Mouse (Mus musculus) left cerebral cortex, postnatal 14 days (tissue): ENCODE data around the gene Rab7b. TPM values are rescaled to one million over a fixed set of nuclear protein-coding genes. Genes with fewer than 3 reads are reported as not detected.

Source experiments
- DNase-seq, 2 experiments: peaks; one replicate each; pipeline ENCODE4 v3.0.0; 2021 to 2022; ENCODE audit warnings: low spot score in 2 of 2, mixed read lengths in 1 of 2
- intact Hi-C: fragments of 180-260 bp; cut with DNase I; formaldehyde crosslinking; loops from one replicate; pipeline ENCODE4 v1.15.1; 2025
- long read RNA-seq, 2 experiments: library from polyadenylated mRNA; stranded (forward); transcript quantifications; one replicate each; pipeline ENCODE4 v2.0.0; 2021
- total RNA-seq, 2 experiments: library from RNA; stranded (reverse); gene quantifications; 2 replicates each; pipeline ENCODE4 v1.2.3; 2021

Gene Rab7b
- total RNA-seq, result 1 to 10 TPM; 2.7 to 3.8 TPM
- long read RNA-seq, experiment 1, partial matches to known transcripts, result 1 of 8 reads
- long read RNA-seq, experiment 1, other reads (novel, unspliced or antisense), result 4 of 8 reads
- long read RNA-seq, experiment 2, full-length matches to known transcripts, result 1 of 1 reads
- long read RNA-seq, experiment 2, partial matches to known transcripts, result 0 of 1 reads
- long read RNA-seq, experiment 2, other reads (novel, unspliced or antisense), result 0 of 1 reads

DNA sequence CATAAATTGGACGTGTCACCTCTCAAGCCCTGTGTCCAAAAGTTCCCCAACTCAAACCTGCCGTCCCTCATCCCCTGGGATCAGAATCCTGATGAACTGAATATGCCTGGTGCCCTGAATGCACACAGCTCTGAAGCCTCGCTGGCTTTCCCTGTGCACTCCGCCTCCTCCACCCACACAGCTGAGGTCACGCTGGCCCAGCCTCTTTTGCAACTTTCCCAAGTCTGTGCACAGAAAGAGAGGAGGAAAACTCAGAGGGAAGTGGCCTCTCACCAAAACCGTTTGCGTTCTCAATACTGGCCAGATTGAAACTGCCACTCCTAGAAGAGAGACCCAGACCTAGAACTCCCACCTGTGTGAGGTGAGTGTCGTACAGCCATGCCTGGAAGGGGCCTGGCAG is at the start of gene Rab7b:
TSS of gene Rab7b (plus strand) at position 221 of the 400 bp plus-strand sequence.
- intact Hi-C loops, result no loop called here
- no peak for DNase-seq

DNA sequence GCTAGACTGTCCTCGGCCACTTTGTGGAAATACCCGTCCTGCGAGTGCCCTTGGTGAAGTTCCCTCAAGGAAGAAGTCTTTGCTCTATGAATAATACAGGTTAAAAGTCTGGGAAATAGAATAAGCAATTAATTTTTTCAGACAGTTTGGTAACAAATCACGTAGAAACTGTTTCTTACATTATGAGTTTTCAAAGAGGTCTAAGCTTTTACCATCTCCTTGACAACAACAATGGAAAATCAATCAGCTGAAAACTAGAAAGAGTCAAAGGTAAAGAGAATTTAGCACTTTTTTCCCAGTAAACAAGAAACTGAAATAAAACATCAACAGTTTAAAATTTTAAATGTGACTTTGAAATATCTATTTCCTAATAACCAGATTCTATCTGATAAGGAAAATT is 48.4 kb upstream of the Rab7b start:
- no peak for DNase-seq
- intact Hi-C loops, result no loop called here

DNA sequence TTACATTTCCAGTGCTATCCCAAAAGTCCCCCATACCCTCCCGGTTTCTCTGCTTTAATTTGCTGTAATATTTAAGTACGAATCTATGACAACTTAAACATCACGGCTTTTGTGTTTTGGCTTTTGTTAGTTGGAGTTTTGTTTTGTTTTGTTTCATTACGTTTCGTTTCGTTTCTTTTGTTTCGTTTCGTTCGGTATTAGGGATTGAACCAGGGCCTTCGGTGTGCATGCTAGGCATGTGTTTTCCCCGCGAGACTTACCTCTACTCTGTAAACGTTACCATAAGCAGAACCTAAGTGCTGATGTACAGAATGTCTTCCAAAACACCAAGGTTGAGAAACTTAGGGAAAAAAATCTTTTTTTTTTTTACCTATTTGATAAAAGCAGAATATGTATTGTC is 46.9 kb upstream of the Rab7b start:
- no peak for DNase-seq
- intact Hi-C loops, result no loop called here

DNA sequence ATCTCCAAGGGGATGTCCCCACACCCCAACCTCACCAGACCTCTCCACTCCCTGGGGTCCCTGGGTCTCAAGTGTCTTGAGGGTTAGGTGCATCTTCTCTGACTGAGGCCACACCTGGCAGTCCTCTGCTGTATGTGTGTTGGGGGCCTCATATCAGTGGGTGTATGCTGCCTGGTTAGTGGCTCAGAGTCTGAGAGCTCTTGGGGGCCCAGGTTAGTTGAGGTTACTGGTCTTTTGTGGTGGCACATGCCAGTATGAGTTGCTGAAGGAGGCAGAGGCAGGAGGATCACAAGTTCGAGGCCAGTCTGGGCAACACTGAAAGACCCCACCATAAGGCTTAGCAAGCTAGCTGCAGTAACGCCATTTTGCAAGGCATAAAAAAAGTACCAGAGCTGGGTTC is 46.2 kb upstream of the Rab7b start:
- intact Hi-C loops, result no loop called here
- no peak for DNase-seq

DNA sequence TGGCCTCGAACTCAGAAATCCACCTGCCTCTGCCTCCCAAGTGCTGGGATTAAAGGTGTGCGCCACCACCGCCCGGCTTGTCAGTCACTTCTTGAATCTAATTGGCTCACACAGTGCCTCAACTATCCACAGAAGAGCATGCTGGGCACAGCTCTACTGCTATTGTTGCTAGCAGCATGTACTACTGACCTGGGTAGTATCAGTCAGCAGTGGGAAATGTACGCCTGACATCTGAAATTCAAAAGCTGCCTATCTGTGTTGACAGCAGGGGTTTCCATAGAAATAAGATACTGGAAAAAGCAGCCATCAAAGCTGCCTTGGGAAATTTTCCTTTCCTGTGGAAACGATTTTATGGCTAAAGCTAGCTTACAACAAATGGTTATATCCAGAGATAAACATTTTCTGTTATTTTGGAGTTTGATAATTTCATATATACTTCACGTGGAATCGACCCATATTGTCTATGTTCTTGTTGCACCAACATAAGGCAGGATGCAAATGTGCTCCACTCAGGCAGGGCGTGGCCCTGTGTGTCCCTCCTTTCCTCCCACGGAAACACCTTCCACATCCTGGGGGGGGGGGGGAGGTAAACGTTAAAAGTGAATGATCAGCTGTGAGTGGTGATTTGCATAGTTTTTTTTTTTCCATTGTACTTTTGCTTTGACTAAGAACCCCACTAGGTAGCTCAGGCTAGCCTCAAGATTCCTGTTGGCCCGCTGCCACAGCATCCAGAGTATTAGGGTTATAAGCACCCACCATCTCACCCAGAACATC is 35.6 kb upstream of the Rab7b start:
- DNase-seq, result no peak
- intact Hi-C loops, result no loop called here

DNA sequence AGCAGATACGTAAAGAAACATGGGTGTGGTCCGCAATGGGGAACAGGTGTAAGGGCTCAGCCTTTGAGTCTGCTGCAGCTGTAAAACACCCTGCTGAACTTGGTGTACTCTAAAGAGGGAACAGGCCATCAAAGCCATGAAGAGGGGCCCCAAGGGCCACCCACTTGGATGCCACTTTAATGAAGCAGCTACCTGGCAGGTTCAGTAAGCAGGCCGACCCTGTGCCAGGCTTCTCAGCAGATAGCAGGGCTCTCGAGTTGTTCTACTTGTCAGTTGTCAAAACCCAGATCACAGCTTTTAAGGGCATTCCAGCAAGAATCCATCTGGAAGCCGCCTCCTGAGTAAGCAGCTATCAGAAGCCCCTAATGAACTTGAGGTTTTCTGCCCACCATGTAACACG is 32.9 kb upstream of the Rab7b start:
- DNase-seq, result no peak
- intact Hi-C loops, result loop anchor here (5.0 kb wide), 1 partner anchor 108 kb away; no protein-coding TSS in a partner anchor

DNA sequence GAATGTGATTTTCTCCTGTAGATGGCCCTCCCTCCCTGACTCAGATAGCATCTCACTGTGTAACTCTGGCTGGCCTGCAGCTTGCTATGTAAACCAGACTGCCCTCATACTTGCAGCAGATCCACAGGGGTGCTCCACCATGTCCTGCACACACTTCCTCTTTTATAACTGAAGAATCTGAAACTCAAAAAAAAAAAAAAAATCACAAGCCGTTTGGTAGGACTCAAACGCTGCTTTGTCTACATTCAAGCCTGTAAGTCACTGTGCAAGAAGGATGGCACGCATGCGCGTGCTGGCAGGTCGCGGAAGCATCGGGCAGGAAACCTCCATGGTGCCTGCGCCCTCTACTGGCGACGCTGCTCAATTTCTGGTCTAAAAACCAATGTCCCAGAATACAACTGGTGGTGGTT is 30.5 kb upstream of the Rab7b start:
- peak; percentile 95 to 97 for DNase-seq
- intact Hi-C loops, result loop anchor here (5.0 kb wide), 1 partner anchor 111 kb away; no protein-coding TSS in a partner anchor

DNA sequence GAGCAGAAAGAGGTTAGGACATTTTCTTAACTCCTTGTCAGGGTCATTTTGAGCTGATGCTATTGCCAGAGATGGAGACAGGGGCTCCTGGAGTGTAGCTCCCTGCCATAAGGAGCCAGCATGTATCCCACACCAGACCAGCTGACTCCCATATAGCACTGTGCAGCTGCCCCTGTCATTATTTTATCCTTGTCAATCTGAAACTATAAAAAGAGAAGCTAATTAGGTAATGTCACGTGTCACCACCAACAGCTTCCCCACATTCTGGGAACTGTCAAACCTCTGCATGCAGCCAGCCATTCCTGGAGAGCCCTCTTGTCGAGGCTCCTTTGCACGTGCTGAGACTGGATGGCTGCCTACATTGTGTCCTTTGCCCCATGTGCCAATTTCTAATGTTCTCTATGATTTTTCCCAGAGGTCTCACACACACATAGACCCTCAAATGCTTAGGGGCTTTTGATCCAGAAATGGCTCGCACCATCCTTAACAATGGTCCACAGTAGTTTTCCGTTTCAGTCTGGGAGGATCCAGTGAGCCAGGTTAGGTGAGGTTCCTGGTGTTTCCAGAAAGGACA is 28.9 kb upstream of the Rab7b start:
- intact Hi-C loops, result loop anchor here (5.0 kb wide), 1 partner anchor 112 kb away; no protein-coding TSS in a partner anchor

DNA sequence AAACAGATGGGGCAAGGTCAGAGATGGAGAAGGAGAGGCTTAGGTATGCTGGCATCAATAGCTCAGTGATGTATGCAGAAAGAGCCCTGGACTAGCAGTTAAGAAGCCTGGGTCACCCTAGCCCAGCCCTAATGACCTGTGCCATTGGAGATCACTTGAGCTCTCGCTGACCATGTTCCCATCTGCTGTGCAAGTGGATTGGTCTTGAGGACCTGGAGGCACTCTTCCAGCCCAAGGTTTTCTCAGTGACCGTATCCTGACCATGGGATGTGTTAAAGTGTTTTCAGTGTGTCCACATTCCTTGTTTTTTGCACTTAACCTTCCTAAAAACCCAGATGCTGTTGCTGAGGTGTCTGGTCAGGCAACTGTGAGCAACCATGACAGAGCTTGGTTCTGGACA is 28.2 kb upstream of the Rab7b start:
- intact Hi-C loops, result no loop called here
- DNase-seq, result no peak

More for the DNA sequence above, 28.9 kb upstream of the Rab7b start:
- DNase-seq, result peak in 1 of 2 experiments; percentile 25

DNA sequence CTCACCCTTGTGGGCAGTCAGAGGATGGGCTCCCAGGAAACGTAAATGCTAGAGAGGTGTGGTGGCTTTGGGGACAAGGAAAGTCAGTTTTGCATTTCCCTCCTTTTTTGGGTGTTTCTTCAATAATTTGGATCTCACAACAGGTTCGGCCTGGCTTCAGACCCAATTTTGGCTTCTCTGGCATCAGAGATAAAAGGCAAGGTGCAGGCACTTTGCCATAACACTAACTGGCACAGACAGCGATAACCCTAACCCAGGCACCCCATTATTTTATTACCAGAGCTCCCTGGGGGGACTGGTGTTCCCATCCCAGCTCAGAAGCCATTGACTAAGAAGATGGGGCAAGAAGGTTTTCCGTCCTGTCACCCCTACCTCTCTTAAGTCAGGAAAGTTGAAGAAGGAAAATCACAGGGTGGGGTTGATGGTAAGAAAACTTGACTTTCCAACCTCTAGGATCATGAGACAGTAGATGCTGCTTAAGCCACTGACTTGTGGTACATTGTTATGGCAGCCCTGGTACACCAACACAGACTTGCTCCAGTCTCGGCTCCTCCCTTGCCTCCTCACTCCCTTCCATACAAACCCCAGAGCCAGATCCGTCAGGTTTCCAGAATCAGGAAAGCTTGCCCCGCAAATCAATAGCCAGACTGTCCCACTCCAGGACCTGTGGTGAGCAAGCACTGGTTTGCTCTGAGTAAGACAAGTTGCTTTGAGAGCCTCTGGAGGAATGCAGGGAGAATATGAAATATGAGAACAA is 27.6 kb upstream of the Rab7b start:
- intact Hi-C loops, result no loop called here

DNA sequence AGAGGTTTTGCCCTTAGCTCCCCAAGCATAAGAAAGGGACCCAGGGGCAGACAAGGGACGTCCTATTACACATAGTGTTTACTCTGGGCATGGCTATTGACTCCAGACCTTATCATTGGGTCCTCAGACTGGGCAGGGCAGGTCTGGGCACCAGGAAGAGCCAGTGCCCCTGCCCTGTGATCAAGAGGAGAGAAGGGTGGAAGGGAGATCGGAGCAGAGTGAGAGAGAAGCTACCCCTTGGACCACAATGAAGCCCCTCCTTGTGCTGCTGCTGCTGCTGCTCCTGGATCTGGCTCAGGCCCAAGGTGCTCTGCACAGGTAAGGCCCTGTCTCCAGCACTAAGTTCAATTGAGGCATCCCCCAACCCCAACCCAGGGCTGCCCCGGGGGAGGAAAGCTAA is 26.7 kb upstream of the Rab7b start:
- DNase-seq, result no peak
- intact Hi-C loops, result no loop called here

More for the DNA sequence above, 27.6 kb upstream of the Rab7b start:
- DNase-seq, result no peak

DNA sequence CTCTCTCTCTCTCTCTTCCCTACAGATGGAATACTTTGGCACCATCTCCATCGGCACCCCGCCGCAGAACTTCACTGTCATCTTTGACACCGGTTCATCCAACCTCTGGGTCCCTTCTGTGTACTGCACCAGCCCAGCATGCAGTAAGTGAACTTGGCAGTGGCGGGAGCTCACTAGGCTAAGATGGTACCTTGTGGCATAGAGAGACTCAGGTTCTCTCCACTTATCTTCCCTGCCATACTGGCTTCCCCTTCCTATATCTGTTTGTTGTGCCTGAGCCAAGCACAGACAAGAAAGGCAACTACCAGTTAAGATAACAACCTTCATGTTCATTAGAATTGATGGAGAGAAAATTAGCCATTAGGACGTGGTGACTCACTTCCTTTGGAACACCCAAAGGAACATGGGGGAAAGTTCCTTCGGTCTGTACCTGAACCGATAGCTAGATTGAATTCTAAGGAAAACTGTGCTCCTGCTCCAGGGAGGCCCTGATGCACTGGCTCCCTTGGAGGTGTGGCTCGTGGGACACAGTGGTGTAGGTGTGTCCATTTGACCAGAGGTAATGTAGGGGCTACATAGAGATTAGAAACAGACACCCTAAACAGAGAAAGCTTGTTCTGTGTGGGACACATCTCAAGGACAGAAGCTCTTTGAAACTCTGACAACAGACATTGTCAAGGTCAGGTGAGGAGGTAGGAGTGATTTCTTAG is 25.1 kb upstream of the Rab7b start:
- no peak for DNase-seq
- intact Hi-C loops, result no loop called here

DNA sequence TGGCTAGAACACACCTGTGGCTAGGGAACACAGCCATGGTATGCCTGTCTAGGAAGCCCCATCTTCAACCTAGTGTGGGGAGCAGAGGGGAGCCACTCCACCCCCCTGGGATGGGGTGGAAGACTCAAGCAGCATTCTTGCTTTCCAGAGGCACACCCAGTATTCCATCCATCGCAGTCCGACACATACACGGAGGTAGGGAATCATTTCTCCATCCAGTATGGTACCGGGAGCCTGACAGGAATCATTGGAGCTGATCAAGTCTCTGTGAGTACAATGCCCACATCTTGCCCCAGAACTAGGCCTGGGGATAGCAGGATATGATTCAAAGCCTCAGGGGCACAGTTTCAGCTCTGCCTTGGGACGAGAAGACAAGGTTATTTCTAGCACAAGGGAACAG is 24.4 kb upstream of the Rab7b start:
- no peak for DNase-seq
- intact Hi-C loops, result no loop called here

DNA sequence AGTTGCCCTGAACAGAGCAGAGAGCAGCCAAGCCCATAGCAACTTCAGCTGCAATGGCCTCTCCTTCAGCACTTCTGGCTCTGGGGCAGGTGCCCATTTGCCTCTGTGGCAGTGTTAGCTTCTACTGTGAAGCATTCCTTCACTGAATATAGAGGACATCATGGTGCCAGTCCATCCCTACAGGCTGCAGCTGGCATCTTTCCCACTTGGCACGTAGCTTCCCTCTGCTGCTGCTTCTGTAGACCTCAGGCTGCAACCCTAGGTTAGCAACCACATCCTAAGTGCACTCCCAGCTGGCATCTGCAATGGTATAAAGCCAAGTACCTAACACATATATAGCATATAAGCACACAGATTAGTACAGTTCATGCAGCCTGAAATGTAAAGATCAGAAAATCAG is 22.6 kb upstream of the Rab7b start:
- intact Hi-C loops, result no loop called here
- no peak for DNase-seq

DNA sequence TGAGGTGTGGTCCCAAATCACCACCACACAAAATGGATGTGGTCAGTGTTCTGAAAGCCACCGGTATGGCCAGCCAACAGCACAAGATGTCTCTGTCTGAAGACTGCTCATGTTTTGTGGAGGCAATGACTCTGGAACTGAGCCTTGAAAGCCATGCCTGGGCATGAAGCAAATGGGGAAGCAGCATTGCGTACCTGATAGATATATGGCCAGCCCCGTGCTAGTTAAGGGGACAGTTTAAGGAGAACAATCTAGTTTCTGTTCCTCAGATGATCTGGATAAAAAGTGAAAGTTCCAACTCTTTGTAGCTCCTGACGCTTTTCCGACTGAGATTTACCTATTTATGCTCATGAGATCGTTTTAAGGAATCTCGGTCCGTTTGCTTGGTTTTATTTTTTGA is 17.4 kb upstream of the Rab7b start:
- no peak for DNase-seq
- intact Hi-C loops, result no loop called here

DNA sequence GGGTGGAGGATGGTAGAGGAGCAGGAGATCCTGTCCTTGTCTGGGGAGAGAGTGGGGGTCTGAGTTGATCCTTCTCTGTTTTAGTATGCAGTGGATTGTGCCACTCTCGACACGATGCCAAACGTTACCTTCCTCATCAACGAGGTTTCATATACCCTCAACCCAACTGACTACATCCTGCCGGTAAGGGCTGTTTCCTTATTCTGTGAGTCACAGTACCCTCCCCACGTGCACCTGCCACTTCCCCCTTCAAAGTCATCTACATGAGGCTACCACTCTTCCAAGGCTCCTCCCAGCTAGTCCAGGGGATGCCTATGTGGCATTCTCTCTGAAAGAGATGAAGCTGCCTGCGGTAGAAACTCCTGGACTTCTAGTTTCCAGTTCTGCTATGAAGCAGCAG is 16.1 kb upstream of the Rab7b start:
- DNase-seq, result no peak
- intact Hi-C loops, result no loop called here

DNA sequence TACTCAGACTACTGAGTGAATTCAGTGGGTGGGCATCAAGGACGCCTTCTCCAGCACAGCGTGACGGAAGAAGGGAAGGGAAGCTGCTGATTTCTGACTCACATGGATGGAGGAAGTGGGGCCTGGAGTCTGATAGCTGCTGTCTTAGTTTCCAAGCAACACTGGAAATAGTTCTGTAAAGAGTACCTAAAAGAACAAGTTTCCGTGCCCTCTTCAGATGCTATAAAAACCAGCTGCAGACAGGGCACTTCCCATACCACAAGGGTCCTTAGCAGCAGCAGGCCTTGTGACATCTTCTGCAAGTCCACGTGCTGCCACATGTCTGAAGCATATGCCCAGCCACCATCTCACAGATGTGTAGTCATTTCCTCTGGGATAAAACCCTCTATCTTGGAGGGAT is 8.9 kb upstream of the Rab7b start:
- DNase-seq, result no peak
- intact Hi-C loops, result no loop called here

DNA sequence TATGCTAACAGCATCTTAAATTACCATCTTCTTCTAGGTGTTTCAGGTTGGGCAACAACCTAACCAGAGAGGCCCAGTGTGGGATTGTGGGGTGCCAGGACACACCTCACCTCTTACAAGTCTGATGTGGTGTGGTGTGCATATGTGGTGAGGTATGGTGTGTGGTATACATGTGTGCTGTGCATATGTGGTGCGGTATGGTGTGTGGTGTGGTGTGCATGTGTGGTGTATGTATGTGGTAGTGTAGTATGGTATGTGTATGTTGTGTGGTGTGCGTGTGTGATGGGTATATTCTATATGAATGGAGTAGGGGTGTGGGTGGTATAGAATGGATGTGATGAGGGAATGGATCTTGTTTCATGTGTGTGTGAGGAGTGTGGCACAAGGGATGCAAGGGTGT is 756 bp upstream of the Rab7b start:
- no peak for DNase-seq
- intact Hi-C loops, result no loop called here

DNA sequence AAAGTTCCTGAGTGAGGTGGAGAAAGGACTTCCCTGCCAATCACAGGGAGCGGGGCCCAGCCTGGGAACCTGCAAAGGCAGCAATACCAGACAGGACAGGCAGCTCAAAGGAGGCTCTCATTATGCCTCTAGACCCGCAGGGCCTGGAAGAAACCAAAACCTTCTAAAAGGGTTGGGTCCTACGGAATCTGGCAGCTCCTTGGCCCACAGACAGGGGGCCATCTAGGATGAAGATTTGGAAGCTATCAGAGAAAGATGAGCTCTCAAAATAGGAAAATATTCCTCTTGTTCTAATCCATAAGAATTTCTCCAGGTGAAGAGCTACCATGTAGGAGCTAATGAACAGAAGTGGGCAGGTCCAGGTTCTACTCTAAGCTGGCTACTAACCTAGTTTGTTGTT is 521 bp downstream of the Rab7b start:
- intact Hi-C loops, result no loop called here
- DNase-seq, result no peak
